Mouse (Mus musculus): ENCODE data around the gene S100a7a. TPM values are rescaled to one million over a fixed set of nuclear protein-coding genes. Genes with fewer than 3 reads are reported as not detected.
A peak's percentile ranks its signal among the peaks of the same experiment; 100 is the strongest.

The S100a7a gene
- polyA plus RNA-seq, 1 experiment from 2014 or later: not detected

- Histone ChIP-seq H3K9ac (no peak within 1 kb of the TSS), H3K4me2 (no peak within 1 kb of the TSS), H3K27me3 (ENCODE audit: insufficient read depth, low read length) (no peaks in the 10 kb centered on the region), H3K9me3 (ENCODE audit: low read depth, low read length) (no peaks in the 10 kb centered on the region), H3K27ac (ENCODE audit: low read depth) (no peak within 1 kb of the TSS), H3K36me3 (ENCODE audit: insufficient read depth) (no peaks in the 10 kb centered on the region), H3K4me1 (ENCODE audit: insufficient read depth) (no peaks in the 10 kb centered on the region), H3K4me3 (ENCODE audit: low read depth, low read length) (no peak within 1 kb of the TSS)
- ATAC-seq (ENCODE audit: insufficient read depth): no peak; the same call in 1 of the 2 replicates
- no peak for TF ChIP-seq CTCF (IDR thresholded peaks at IDR 0.05; ENCODE audit: low read depth)
- DNase-seq: peak; percentile 70
- 47% methylated on average over 8 of the region's 8 CpGs for WGBS
Observed at GRCm38 (mm10) chr3:90668846-90669245, 15.0 kb downstream of the S100a7a start, which contains the start of gene S100a8. S100a8 (plus strand) TSS chr3:90668978.

GRCm38 (mm10) chr3:90678656-90679055 is 24.8 kb downstream of the S100a7a start:
- TF ChIP-seq CTCF (IDR thresholded peaks at IDR 0.05; ENCODE audit: low read depth): no peak
- DNase-seq (no peak), ATAC-seq (ENCODE audit: insufficient read depth) (no peak)
- H3K27me3 ChIP-seq (ENCODE audit: insufficient read depth, low read length): no peaks in the 10 kb centered on the region
- no peak overlapping the region for H3K9ac ChIP-seq
- no peak overlapping the region for H3K4me3 ChIP-seq (ENCODE audit: low read depth, low read length)
- no peak overlapping the region for H3K27ac ChIP-seq (ENCODE audit: low read depth)
- no peaks in the 10 kb centered on the region for H3K36me3 ChIP-seq (ENCODE audit: insufficient read depth)
- no peaks in the 10 kb centered on the region for H3K4me1 ChIP-seq (ENCODE audit: insufficient read depth)
- H3K4me2 ChIP-seq: no peak overlapping the region
- WGBS: 60% methylated on average over 3 of the region's 3 CpGs
- H3K9me3 ChIP-seq (ENCODE audit: low read depth, low read length): no peaks in the 10 kb centered on the region

- no peak for TF ChIP-seq CTCF (IDR thresholded peaks at IDR 0.05; ENCODE audit: low read depth)
- ATAC-seq (ENCODE audit: insufficient read depth) (no peak), DNase-seq (no peak)
- Histone ChIP-seq H3K9me3 (ENCODE audit: low read depth, low read length) (no peaks in the 10 kb centered on the region), H3K9ac (no peak overlapping the region), H3K4me2 (no peak overlapping the region), H3K36me3 (ENCODE audit: insufficient read depth) (no peaks in the 10 kb centered on the region), H3K4me1 (ENCODE audit: insufficient read depth) (no peaks in the 10 kb centered on the region), H3K4me3 (ENCODE audit: low read depth, low read length) (no peak overlapping the region), H3K27ac (ENCODE audit: low read depth) (no peak overlapping the region), H3K27me3 (ENCODE audit: insufficient read depth, low read length) (no peaks in the 10 kb centered on the region)
- 90% methylated on average over 3 of the region's 3 CpGs for WGBS
Observed at GRCm38 (mm10) chr3:90683929-90684328, 30.1 kb downstream of the S100a7a start.

- no peak for TF ChIP-seq CTCF (IDR thresholded peaks at IDR 0.05; ENCODE audit: low read depth)
- H3K4me1 ChIP-seq (ENCODE audit: insufficient read depth): no peaks in the 10 kb centered on the region
- no peak overlapping the region for H3K4me2 ChIP-seq
- H3K9me3 ChIP-seq (ENCODE audit: low read depth, low read length): no peaks in the 10 kb centered on the region
- H3K36me3 ChIP-seq (ENCODE audit: insufficient read depth): no peaks in the 10 kb centered on the region
- H3K27ac ChIP-seq (ENCODE audit: low read depth): no peak overlapping the region
- WGBS: 66% methylated on average over 2 of the region's 2 CpGs
- H3K27me3 ChIP-seq (ENCODE audit: insufficient read depth, low read length): no peaks in the 10 kb centered on the region
- ATAC-seq (ENCODE audit: insufficient read depth) (no peak), DNase-seq (no peak)
- no peak overlapping the region for H3K9ac ChIP-seq
- no peak overlapping the region for H3K4me3 ChIP-seq (ENCODE audit: low read depth, low read length)
Observed at GRCm38 (mm10) chr3:90686835-90687234, 33.0 kb downstream of the S100a7a start.

- no peak for TF ChIP-seq CTCF (IDR thresholded peaks at IDR 0.05; ENCODE audit: low read depth)
- no peak overlapping the region for H3K9ac ChIP-seq
- no peak for ATAC-seq (ENCODE audit: insufficient read depth)
Observed at GRCm38 (mm10) chr3:90693496-90693895, 39.7 kb downstream of the S100a7a start.

GRCm38 (mm10) chr3:90695613-90696012 is 41.8 kb downstream of the S100a7a start, which contains the start of gene S100a9:
S100a9 (minus strand) TSS chr3:90695721.
- Histone ChIP-seq H3K27ac (ENCODE audit: low read depth) (no peak within 1 kb of the TSS), H3K4me2 (no peak within 1 kb of the TSS), H3K4me3 (ENCODE audit: low read depth, low read length) (no peak within 1 kb of the TSS), H3K36me3 (ENCODE audit: insufficient read depth) (no peaks in the 10 kb centered on the region), H3K4me1 (ENCODE audit: insufficient read depth) (no peaks in the 10 kb centered on the region), H3K27me3 (ENCODE audit: insufficient read depth, low read length) (no peaks in the 10 kb centered on the region), H3K9me3 (ENCODE audit: low read depth, low read length) (no peaks in the 10 kb centered on the region), H3K9ac (no peak within 1 kb of the TSS)
- DNase-seq (no peak), ATAC-seq (ENCODE audit: insufficient read depth) (no peak)
- no peak for TF ChIP-seq CTCF (IDR thresholded peaks at IDR 0.05; ENCODE audit: low read depth)
- 56% methylated on average over 3 of the region's 3 CpGs for WGBS

More at GRCm38 (mm10) chr3:90693496-90693895, 39.7 kb downstream of the S100a7a start:
- Histone ChIP-seq H3K4me1 (ENCODE audit: insufficient read depth) (no peaks in the 10 kb centered on the region), H3K36me3 (ENCODE audit: insufficient read depth) (no peaks in the 10 kb centered on the region), H3K27me3 (ENCODE audit: insufficient read depth, low read length) (no peaks in the 10 kb centered on the region), H3K27ac (ENCODE audit: low read depth) (no peak overlapping the region), H3K9me3 (ENCODE audit: low read depth, low read length) (no peaks in the 10 kb centered on the region), H3K4me2 (no peak overlapping the region), H3K4me3 (ENCODE audit: low read depth, low read length) (no peak overlapping the region)
- WGBS: 61% methylated on average over 2 of the region's 2 CpGs
- DNase-seq: no peak

GRCm38 (mm10) chr3:90702244-90702643 is 48.4 kb downstream of the S100a7a start:
- WGBS: 75% methylated on average over 2 of the region's 2 CpGs
- Histone ChIP-seq H3K9ac (no peak overlapping the region), H3K9me3 (ENCODE audit: low read depth, low read length) (no peaks in the 10 kb centered on the region), H3K4me2 (no peak overlapping the region), H3K27ac (ENCODE audit: low read depth) (no peak overlapping the region), H3K4me1 (ENCODE audit: insufficient read depth) (no peaks in the 10 kb centered on the region), H3K36me3 (ENCODE audit: insufficient read depth) (no peaks in the 10 kb centered on the region), H3K27me3 (ENCODE audit: insufficient read depth, low read length) (no peaks in the 10 kb centered on the region), H3K4me3 (ENCODE audit: low read depth, low read length) (no peak overlapping the region)
- DNase-seq: no peak
- TF ChIP-seq CTCF (IDR thresholded peaks at IDR 0.05; ENCODE audit: low read depth): no peak
- ATAC-seq (ENCODE audit: insufficient read depth): no peak

Other genes with a start within 250 kb of the S100a7a start
- 38.5 and 40.5 TPM in 2 replicates for gene Ints3, start 220.4 kb upstream of the S100a7a start, polyA plus RNA-seq (2014; fragmentation: Nextera tagmentation; extraction: Ambion mirVana)
- gene Npr1, start 188.2 kb upstream of the S100a7a start, polyA plus RNA-seq (2014; fragmentation: Nextera tagmentation; extraction: Ambion mirVana): 17.8 and 19.3 TPM in 2 replicates
- 232 and 240 TPM in 2 replicates for gene Ilf2, start 177.9 kb upstream of the S100a7a start, polyA plus RNA-seq (2014; fragmentation: Nextera tagmentation; extraction: Ambion mirVana)
- 68.0 and 74.7 TPM in 2 replicates for gene Snapin, start 163.0 kb upstream of the S100a7a start, polyA plus RNA-seq (2014; fragmentation: Nextera tagmentation; extraction: Ambion mirVana)
- 103 and 109 TPM in 2 replicates for gene Chtop, start 144.5 kb upstream of the S100a7a start, polyA plus RNA-seq (2014; fragmentation: Nextera tagmentation; extraction: Ambion mirVana)
- gene S100a1, start 139.6 kb upstream of the S100a7a start, polyA plus RNA-seq (2014; fragmentation: Nextera tagmentation; extraction: Ambion mirVana): 28.0 and 33.9 TPM in 2 replicates
- 27.3 and 32.2 TPM in 2 replicates for gene S100a13, start 139.6 kb upstream of the S100a7a start, polyA plus RNA-seq (2014; fragmentation: Nextera tagmentation; extraction: Ambion mirVana)
- 1.2 and 1.6 TPM in 2 replicates for gene S100a14, start 127.2 kb upstream of the S100a7a start, polyA plus RNA-seq (2014; fragmentation: Nextera tagmentation; extraction: Ambion mirVana)
- gene S100a16, start 116.8 kb upstream of the S100a7a start, polyA plus RNA-seq (2014; fragmentation: Nextera tagmentation; extraction: Ambion mirVana): 161 and 175 TPM in 2 replicates
- gene S100a3, start 93.4 kb upstream of the S100a7a start, polyA plus RNA-seq (2014; fragmentation: Nextera tagmentation; extraction: Ambion mirVana): 0.12 and 0.49 TPM in 2 replicates
- not detected in 2 replicates for gene S100a2, start 63.8 kb upstream of the S100a7a start, polyA plus RNA-seq (2014; fragmentation: Nextera tagmentation; extraction: Ambion mirVana)
- not detected in 2 replicates for gene Gm42674, start 52.1 kb upstream of the S100a7a start, polyA plus RNA-seq (2014; fragmentation: Nextera tagmentation; extraction: Ambion mirVana)
- gene S100a4, start 50.2 kb upstream of the S100a7a start, polyA plus RNA-seq (2014; fragmentation: Nextera tagmentation; extraction: Ambion mirVana): 3.1 and 3.7 TPM in 2 replicates
- gene S100a5, start 45.5 kb upstream of the S100a7a start, polyA plus RNA-seq (2014; fragmentation: Nextera tagmentation; extraction: Ambion mirVana): not detected in 2 replicates
- 84.2 and 100 TPM in 2 replicates for gene S100a6, start 41.1 kb upstream of the S100a7a start, polyA plus RNA-seq (2014; fragmentation: Nextera tagmentation; extraction: Ambion mirVana)
- gene S100a8, start 15.0 kb downstream of the S100a7a start, polyA plus RNA-seq (2014; fragmentation: Nextera tagmentation; extraction: Ambion mirVana): 5.6 and 32.5 TPM in 2 replicates
- 1.9 and 14.0 TPM in 2 replicates for gene S100a9, start 41.7 kb downstream of the S100a7a start, polyA plus RNA-seq (2014; fragmentation: Nextera tagmentation; extraction: Ambion mirVana)
- not detected in 2 replicates for gene Pglyrp4, start 72.9 kb downstream of the S100a7a start, polyA plus RNA-seq (2014; fragmentation: Nextera tagmentation; extraction: Ambion mirVana)
- gene Gm5849, start 123.9 kb downstream of the S100a7a start, polyA plus RNA-seq (2014; fragmentation: Nextera tagmentation; extraction: Ambion mirVana): not detected in 2 replicates

All from lung, embryonic 14.5 days (tissue).